Mouse (Mus musculus) bone marrow, adult 2 months (tissue): ENCODE measurements at regions not wholly inside any gene's neighbourhood (a gene's known extent, or its start where the extent isn't known, plus 50 kb on each side); places are given as distances from the start of the nearest gene placed in this dataset.

Source experiments
- CTCF ChIP-seq: fragments of 200-500 bp; IDR thresholded peaks from 2 replicates; pipeline ENCODE4 v1.5.1; 2011; ENCODE audit warnings: low read length, control low read depth; ENCODE audit not compliant: control insufficient read depth, insufficient read depth
- POLR2A ChIP-seq: fragments of 200-500 bp; IDR thresholded peaks from 2 replicates; pipeline ENCODE4 v1.6.1; 2011; ENCODE audit warnings: low read depth, mild to moderate bottlenecking, control low read depth, low read length, borderline replicate concordance; ENCODE audit not compliant: control insufficient read depth

DNA sequence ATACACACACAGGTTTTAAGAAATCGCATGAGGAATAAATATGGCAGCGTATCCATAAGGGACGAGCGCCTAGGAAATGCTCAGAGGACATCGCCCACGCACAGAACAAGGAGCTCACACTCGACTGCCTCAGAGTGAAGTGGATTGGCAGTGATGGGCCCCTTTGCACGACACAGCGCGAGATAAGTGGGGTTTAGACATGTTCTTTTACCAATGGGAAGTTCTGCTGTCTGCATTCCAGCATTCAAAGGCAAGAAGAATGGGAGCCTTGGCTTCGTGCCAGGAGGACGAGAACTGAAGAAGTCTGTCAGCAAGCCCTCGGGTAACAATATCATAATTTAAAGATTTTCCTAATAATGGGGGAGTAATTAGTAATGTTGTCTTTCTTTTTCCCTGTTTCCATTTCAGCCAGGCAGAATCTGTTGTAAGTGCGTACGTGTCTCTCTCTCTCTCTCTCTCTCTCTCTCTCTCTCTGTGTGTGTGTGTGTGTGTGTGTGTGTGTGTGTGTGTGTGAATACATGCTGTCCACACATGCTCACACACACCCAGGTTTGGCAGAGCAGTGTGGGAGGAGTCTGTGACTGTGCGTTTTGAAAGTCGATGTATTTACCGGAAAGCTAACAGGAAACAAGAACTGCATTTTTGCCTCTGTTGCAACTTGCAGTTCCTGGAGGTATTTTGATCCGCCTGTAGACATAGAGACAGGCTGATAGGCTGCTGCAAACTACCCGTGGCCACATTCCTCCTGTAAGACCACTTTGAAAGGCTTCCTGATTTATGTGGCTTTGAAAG lies 477.2 kb upstream of the 3110018I06Rik start:
- no peak for TF ChIP-seq POLR2A
- TF ChIP-seq CTCF = no peak
